Mouse (Mus musculus) ovary, postnatal 14 days (tissue): ENCODE measurements around the gene Gm11758.
"Not testable (repeated sequence)": the region's sequence is repeated elsewhere in the genome, so short reads cannot be mapped to it uniquely, and the experiment has no call there.

Source experiments
- DNase-seq: peaks from one replicate; pipeline ENCODE4 v3.0.0; 2022; ENCODE audit warnings: low spot score

Gm11758 gene

GRCm38 (mm10) chr4:73876166-73876565 is at the start of gene Gm11758:
TSS of gene Gm11758 (minus strand) at chr4:73876266.
- not testable (repeated sequence) for DNase-seq

GRCm38 (mm10) chr4:73920660-73921059 is 44.6 kb upstream of the Gm11758 start, which contains the start of gene Gm11756:
TSS of gene Gm11756 (minus strand) at chr4:73920760.
- not testable (repeated sequence) for DNase-seq

DNA sequence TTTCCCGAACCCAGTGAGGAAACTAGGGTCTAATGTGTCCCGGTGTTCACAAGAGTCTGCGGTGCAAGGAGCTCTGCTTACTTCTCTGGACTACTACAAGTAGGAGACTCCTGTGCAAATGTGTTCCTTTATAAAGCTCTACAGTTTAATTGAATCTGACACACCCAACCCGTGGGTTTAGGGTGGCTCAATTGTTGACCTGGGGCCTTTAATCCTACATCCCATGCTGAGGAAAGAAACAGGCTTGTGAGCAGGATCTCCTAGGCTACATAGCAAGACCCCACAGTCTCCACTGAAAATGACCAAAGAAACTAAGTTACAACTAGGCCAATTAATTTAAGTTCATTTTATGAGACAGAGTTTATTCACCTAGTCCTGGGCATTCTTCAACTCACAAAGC is 29.8 kb upstream of the Gm11758 start, which contains the start of gene Gm13871:
Gene Gm13871, minus strand, starts transcription at position 101 of the 400 bp plus-strand sequence.
- DNase-seq: not testable (repeated sequence)

GRCm38 (mm10) chr4:73891012-73891411 is 14.9 kb upstream of the Gm11758 start, which contains the start of gene Gm11757:
TSS of gene Gm11757 (minus strand) at chr4:73891112.
- DNase-seq: not testable (repeated sequence)

- DNase-seq: no peak
These were observed 49.5 kb downstream of the Gm11758 start for GRCm38 (mm10) chr4:73826587-73826986.
